Mouse (Mus musculus): Measurements from ENCODE around the gene Noto. TPM values are rescaled to one million over a fixed set of nuclear protein-coding genes. Genes with fewer than 3 reads are reported as not detected.
"Not testable (repeated sequence)": the region's sequence is repeated elsewhere in the genome, so short reads cannot be mapped to it uniquely, and the experiment has no call there.

Gene Noto
- polyA plus RNA-seq, 1 experiment from 2014 or later, result 0.94 TPM

DNA sequence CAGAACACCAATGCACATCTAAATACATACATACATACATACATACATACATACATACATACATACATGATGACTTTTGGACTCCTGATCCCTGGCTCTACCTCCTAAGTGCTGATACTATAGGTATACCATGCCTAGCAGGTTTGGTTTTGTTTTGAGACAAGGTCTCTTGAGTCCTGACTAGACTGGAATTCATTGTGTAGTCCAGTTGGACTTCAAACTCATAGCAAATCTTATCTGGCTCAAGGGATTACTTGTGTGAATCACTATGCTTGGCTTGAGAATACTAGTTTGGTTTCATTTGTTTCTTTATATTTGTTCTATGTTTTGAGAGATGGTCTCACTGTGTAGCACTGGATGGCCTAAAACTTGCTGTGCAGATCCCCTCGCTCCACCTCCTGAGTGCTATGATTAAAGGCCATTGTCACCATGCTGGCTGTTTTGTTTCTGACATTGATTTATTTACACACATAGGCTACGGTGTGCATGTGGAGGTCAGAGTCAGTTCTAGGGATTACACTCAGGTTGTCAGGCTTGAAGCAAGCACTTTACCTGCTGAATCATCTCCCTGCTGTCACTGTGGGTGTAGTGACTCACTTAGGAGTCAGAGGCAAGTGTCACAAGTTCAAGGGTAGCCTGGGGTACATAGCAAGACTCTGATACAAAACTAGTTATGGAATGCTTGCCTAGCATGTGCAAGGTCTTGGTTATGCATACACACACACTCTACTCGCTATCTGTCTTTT lies 20.0 kb downstream of the Noto start:
- peaks cover 36% of the 10 kb centered on the region for H3K36me3 ChIP-seq (ENCODE audit: control insufficient read depth, insufficient read depth, low read length)
- no peaks in the 10 kb centered on the region for H3K9me3 ChIP-seq (ENCODE audit: control insufficient read depth, low read length)
- no peak overlapping the region for H3K4me2 ChIP-seq (ENCODE audit: low read depth, low read length)
- H3K4me3 ChIP-seq (ENCODE audit: low read length), result no peak overlapping the region
- no peak overlapping the region for H3K27ac ChIP-seq (ENCODE audit: low read length)
- H3K9ac ChIP-seq (ENCODE audit: low read length), result no peak overlapping the region
- no peaks in the 10 kb centered on the region for H3K27me3 ChIP-seq (ENCODE audit: control insufficient read depth, insufficient read depth, low read depth, low read length)
- ATAC-seq (ENCODE audit: low read depth), result no peak
- 77% methylated on average over 3 of the region's 3 CpGs for WGBS
- H3K4me1 ChIP-seq (replicated peaks; ENCODE audit: control insufficient read depth, insufficient read depth, low read length), result no peaks in the 10 kb centered on the region

DNA sequence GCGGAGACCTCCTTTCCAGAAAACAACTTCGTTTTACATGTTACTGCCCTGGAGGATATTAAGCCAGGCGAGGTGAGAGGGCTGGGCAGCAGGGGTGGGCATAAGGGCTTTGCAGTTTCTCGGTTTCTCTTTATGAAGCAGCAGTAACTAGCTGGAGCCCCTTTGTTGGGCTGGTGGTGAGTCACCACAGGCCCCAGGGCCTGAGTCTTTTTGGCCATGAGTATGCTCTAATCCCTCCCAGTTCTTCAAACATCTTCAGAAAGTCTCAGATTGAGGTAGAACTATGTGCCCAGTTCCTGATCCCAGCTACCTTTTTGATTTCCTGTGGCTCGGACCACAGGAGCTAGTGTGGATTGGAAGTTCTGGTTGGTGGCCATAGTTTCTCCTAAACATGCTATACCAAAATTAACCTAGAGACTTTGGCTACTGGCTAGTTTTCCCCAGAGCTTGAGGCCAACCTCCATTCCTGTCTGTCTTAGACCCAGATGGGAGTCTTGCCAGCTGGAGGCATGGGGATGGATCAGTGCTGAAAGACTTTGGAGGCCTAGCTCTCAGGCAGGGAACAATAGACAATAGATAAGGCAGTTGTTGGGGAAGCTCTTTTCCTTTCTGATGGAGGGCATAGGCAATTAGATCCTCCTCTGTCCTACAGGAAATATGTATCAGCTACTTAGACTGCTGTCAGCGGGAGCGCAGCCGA lies 20.7 kb downstream of the Noto start:
- no peak for ATAC-seq (ENCODE audit: low read depth)
- 87% methylated on average over 8 of the region's 8 CpGs for WGBS

DNA sequence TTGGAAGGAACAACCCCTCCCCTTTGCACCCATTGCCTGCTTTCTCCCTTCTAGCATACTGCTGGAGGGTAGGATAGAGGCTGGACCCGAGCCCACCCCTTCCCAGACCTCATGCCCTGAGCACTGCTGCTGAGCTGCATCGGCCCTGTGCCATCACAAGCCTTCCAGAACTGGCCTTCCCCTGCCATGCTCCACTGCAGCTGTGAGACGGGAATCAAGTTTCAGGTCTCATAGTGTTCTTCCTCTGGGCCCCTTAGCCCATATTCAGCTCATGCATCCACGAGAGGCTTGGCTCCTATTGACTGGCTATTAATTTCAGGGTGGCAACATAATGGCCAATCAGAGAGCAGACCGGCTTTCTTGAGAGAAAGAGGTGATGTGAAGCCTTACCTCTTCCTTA lies 21.6 kb downstream of the Noto start:
- ATAC-seq (ENCODE audit: low read depth), result no peak
- H3K4me1 ChIP-seq (replicated peaks; ENCODE audit: control insufficient read depth, insufficient read depth, low read length), result no peaks in the 10 kb centered on the region
- no peaks in the 10 kb centered on the region for H3K9me3 ChIP-seq (ENCODE audit: control insufficient read depth, low read length)
- peaks cover 29% of the 10 kb centered on the region for H3K36me3 ChIP-seq (ENCODE audit: control insufficient read depth, insufficient read depth, low read length)
- WGBS, result 79% methylated on average over 5 of the region's 5 CpGs
- no peaks in the 10 kb centered on the region for H3K27me3 ChIP-seq (ENCODE audit: control insufficient read depth, insufficient read depth, low read depth, low read length)
- H3K4me2 ChIP-seq (ENCODE audit: low read depth, low read length), result no peak overlapping the region
- H3K4me3 ChIP-seq (ENCODE audit: low read length), result no peak overlapping the region
- no peak overlapping the region for H3K27ac ChIP-seq (ENCODE audit: low read length)
- no peak overlapping the region for H3K9ac ChIP-seq (ENCODE audit: low read length)

More for the DNA sequence above, 20.7 kb downstream of the Noto start:
- H3K36me3 ChIP-seq (ENCODE audit: control insufficient read depth, insufficient read depth, low read length), result peaks cover 32% of the 10 kb centered on the region
- H3K4me3 ChIP-seq (ENCODE audit: low read length), result no peak overlapping the region
- H3K27me3 ChIP-seq (ENCODE audit: control insufficient read depth, insufficient read depth, low read depth, low read length), result no peaks in the 10 kb centered on the region
- no peak overlapping the region for H3K9ac ChIP-seq (ENCODE audit: low read length)
- no peak overlapping the region for H3K27ac ChIP-seq (ENCODE audit: low read length)
- no peak overlapping the region for H3K4me2 ChIP-seq (ENCODE audit: low read depth, low read length)
- H3K4me1 ChIP-seq (replicated peaks; ENCODE audit: control insufficient read depth, insufficient read depth, low read length), result no peaks in the 10 kb centered on the region
- H3K9me3 ChIP-seq (ENCODE audit: control insufficient read depth, low read length), result no peaks in the 10 kb centered on the region

- peaks cover 24% of the 10 kb centered on the region for H3K36me3 ChIP-seq (ENCODE audit: control insufficient read depth, insufficient read depth, low read length)
- H3K27me3 ChIP-seq (ENCODE audit: control insufficient read depth, insufficient read depth, low read depth, low read length), result no peaks in the 10 kb centered on the region
- H3K4me1 ChIP-seq (replicated peaks; ENCODE audit: control insufficient read depth, insufficient read depth, low read length), result peaks cover 5% of the 10 kb centered on the region
- H3K9ac ChIP-seq (ENCODE audit: low read length), result no peak overlapping the region
- H3K4me2 ChIP-seq (ENCODE audit: low read depth, low read length), result no peak overlapping the region
- H3K4me3 ChIP-seq (ENCODE audit: low read length), result no peak overlapping the region
- no peak for ATAC-seq (ENCODE audit: low read depth)
- no peak overlapping the region for H3K27ac ChIP-seq (ENCODE audit: low read length)
- no peaks in the 10 kb centered on the region for H3K9me3 ChIP-seq (ENCODE audit: control insufficient read depth, low read length)
- WGBS, result 84% methylated on average over 6 of the region's 6 CpGs
Measured at GRCm38 (mm10) chr6:85447351-85447750, 23.7 kb downstream of the Noto start.

GRCm38 (mm10) chr6:85450140-85450539 lies 26.5 kb downstream of the Noto start:
- not testable (repeated sequence) for H3K9me3 ChIP-seq (ENCODE audit: control insufficient read depth, low read length); ATAC-seq (ENCODE audit: low read depth); H3K27me3 ChIP-seq (ENCODE audit: control insufficient read depth, insufficient read depth, low read depth, low read length); H3K27ac ChIP-seq (ENCODE audit: low read length)
- WGBS, result 50% methylated on average over 1 of the region's 1 CpGs
- H3K36me3 ChIP-seq (ENCODE audit: control insufficient read depth, insufficient read depth, low read length), result peaks cover 13% of the 10 kb centered on the region
- peak overlapping the region; percentile 81; the same call in 1 of the 2 replicates for H3K9ac ChIP-seq (ENCODE audit: low read length)
- H3K4me1 ChIP-seq (replicated peaks; ENCODE audit: control insufficient read depth, insufficient read depth, low read length), result peaks cover 22% of the 10 kb centered on the region
- peak overlapping the region; percentile 93 for H3K4me3 ChIP-seq (ENCODE audit: low read length)
- H3K4me2 ChIP-seq (ENCODE audit: low read depth, low read length), result peak overlapping the region; percentile 95

- no peaks in the 10 kb centered on the region for H3K9me3 ChIP-seq (ENCODE audit: control insufficient read depth, low read length)
- peak; percentile 96 for ATAC-seq (ENCODE audit: low read depth)
- H3K4me3 ChIP-seq (ENCODE audit: low read length), result peak within 1 kb of the TSS; percentile 93
- peaks cover 26% of the 10 kb centered on the region for H3K4me1 ChIP-seq (replicated peaks; ENCODE audit: control insufficient read depth, insufficient read depth, low read length)
- H3K27ac ChIP-seq (ENCODE audit: low read length), result peak within 1 kb of the TSS; percentile 97
- H3K36me3 ChIP-seq (ENCODE audit: control insufficient read depth, insufficient read depth, low read length), result peaks cover 6% of the 10 kb centered on the region
- WGBS, result 2% methylated on average over 79 of the region's 96 CpGs
- peak within 1 kb of the TSS; percentile 95 for H3K4me2 ChIP-seq (ENCODE audit: low read depth, low read length)
- H3K9ac ChIP-seq (ENCODE audit: low read length), result peak within 1 kb of the TSS; percentile 97
- no peaks in the 10 kb centered on the region for H3K27me3 ChIP-seq (ENCODE audit: control insufficient read depth, insufficient read depth, low read depth, low read length)
Measured at GRCm38 (mm10) chr6:85450697-85451663, 27.3 kb downstream of the Noto start, which contains the start of gene Cct7. TSS of gene Cct7 (plus strand) at chr6:85451514.

- H3K9me3 ChIP-seq (ENCODE audit: control insufficient read depth, low read length), result no peaks in the 10 kb centered on the region
- H3K27ac ChIP-seq (ENCODE audit: low read length), result peak within 1 kb of the TSS; percentile 97
- peaks cover 26% of the 10 kb centered on the region for H3K4me1 ChIP-seq (replicated peaks; ENCODE audit: control insufficient read depth, insufficient read depth, low read length)
- H3K4me2 ChIP-seq (ENCODE audit: low read depth, low read length), result peak within 1 kb of the TSS; percentile 95
- under 1% methylated on average over 54 of the region's 54 CpGs for WGBS
- peak within 1 kb of the TSS; percentile 97 for H3K9ac ChIP-seq (ENCODE audit: low read length)
- ATAC-seq (ENCODE audit: low read depth), result peak; percentile 93
- peak within 1 kb of the TSS; percentile 93 for H3K4me3 ChIP-seq (ENCODE audit: low read length)
- H3K27me3 ChIP-seq (ENCODE audit: control insufficient read depth, insufficient read depth, low read depth, low read length), result no peaks in the 10 kb centered on the region
- no peaks in the 10 kb centered on the region for H3K36me3 ChIP-seq (ENCODE audit: control insufficient read depth, insufficient read depth, low read length)
Measured at GRCm38 (mm10) chr6:85451664-85452410, 28.2 kb downstream of the Noto start, which contains the start of gene Pradc1. TSS of gene Pradc1 (minus strand) at chr6:85451970.

DNA sequence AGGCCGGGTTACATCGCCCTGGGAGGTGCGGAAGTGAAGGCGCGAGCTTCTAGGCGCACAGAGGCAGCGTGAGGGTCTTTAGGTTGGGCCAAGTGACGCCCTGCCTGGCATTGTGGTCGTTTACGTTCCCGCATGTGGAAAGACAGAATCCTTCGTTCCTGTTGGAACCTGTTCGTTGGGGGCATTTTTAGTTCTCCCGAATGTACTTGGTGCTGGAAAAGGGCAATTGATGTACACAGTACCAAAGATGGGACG lies 28.7 kb downstream of the Noto start:
- 0% methylated on average over 15 of the region's 15 CpGs for WGBS
- peaks cover 26% of the 10 kb centered on the region for H3K4me1 ChIP-seq (replicated peaks; ENCODE audit: control insufficient read depth, insufficient read depth, low read length)
- no peaks in the 10 kb centered on the region for H3K27me3 ChIP-seq (ENCODE audit: control insufficient read depth, insufficient read depth, low read depth, low read length)
- peak overlapping the region; percentile 93 for H3K4me3 ChIP-seq (ENCODE audit: low read length)
- no peaks in the 10 kb centered on the region for H3K9me3 ChIP-seq (ENCODE audit: control insufficient read depth, low read length)
- peak overlapping the region; percentile 83 for H3K4me2 ChIP-seq (ENCODE audit: low read depth, low read length)
- H3K27ac ChIP-seq (ENCODE audit: low read length), result peak overlapping the region; percentile 97
- ATAC-seq (ENCODE audit: low read depth), result peak; percentile 4; the same call in 1 of the 2 replicates
- H3K36me3 ChIP-seq (ENCODE audit: control insufficient read depth, insufficient read depth, low read length), result no peaks in the 10 kb centered on the region
- peak overlapping the region; percentile 97 for H3K9ac ChIP-seq (ENCODE audit: low read length)
